Mouse (Mus musculus) lung, postnatal 14 days (tissue): ENCODE data around the gene Tex26.

Source experiments
- DNase-seq: peaks from one replicate; pipeline ENCODE4 v3.0.0; 2021

Tex26 gene

DNA sequence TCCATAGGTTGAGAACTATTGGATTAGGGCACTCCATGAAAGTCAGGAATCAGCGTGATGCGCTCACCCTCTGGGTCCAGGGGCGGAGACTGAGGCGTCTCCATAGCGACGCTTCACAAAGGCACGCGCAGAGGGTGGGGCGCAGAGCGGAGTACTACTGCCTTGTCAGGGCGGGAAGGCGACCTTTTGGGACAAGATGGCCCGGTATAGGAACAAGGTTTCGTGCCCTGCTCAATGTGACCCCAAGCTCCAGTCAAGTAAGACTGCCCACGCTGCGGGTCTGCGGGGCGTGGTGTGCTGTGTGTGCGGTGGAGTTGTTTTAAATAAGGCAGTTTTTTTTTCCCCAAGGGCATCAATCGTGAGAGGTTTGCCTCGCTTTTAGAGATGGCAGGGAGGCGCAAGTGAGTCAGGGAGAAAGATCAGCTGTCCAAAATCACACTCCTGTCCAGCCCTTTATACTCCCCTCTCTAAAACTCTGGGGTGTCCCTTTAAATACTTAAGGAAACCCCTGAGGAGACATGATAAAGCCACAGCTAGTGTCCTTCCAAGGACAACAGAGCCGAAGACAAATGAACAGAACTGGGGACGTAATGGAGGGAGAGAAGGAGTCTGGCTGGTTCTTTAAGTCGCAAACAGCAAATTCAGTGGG is at the start of gene Tex26:
TSS of gene Tex26 (plus strand) at position 130 of the 649 bp plus-strand sequence.
- peak; percentile 66 for DNase-seq

DNA sequence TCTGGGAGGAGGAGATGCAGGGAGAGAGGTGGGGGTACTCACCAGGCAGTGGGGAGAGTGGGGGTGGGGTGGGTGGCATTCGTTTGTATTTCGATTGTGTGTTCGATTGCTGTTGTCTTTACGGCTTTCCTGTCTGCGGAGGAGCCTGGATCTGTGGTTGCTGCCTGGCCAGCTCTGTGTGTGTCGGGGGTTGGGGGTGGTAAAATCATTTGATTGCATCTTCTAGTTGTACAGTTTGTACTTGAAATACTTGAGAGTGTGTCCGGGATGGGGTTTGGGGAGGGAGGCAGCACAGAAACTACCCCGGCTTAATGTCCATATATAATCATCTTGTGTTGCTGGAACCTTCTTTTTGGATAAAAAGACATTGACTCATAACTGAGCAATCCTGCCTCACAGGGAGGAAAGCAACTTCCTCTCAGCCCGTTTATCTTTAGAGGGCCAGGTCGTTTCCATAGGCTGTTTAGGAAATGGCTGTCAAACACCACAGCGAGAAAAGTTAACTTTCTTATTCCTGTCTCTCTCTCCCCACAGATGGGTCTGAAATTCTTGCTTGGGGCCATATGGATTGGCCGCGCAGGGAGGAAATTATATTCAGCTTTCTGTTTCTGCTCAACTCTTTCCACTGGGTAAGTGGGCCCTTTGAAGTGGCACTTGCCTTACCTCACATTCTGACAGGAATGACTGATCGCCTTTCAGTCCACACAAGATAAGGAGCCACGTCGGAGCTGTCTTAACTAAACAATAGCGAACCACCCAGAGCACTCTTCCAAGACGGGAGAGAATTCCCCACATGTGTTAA is 47.7 kb upstream of the Tex26 start:
- peak; percentile 32 for DNase-seq

DNA sequence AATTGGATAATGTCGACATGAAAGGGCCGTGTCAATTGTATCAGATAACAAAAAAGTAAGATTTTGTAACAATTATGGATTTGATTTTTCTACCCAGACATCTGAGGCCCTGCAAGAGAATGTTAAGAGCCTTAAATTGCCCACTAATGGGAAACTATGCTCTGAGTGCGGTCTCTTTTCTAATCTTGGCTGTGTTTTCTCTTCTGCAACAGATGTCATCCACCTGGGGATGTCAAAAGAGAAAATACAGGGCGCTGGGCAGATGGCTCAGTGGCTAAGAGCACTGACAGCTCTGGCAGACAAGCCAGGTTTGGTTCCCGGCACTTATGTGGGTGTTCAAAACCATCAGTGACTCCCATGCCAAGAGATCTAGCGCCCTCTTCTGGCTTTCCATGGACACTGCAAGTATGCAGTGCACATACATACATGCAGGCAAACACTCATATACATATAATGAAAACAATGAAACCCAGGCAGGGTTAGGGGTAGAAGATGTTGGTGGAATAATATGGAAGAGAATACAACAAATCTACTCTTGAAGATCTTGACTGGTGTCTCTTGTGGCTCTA is 47.0 kb upstream of the Tex26 start:
- DNase-seq: no peak

DNA sequence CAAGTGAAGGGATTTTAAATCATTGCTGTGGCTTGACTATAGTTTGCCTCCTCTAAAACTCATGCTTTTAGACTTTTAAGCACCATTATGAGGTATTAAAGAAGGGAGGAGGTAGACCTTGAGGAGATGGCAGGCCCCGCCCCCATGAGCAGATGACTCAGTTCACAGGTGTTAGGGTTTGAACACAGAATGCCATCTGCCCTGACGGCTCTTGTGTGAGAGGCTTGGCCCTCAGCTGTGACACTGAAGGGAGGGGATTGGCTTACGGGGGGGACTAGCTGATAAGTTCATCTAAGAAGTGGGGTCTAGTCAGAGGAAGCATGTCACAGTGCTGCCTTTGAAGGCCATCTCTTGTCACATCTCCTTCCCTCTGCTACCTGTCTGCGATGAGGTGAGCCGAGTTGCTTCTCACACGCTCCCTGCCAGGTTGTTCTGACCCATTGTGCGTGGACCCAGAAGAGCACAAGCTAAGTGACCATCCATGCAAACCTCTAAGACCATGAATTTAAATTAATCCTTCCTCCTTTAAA is 37.9 kb upstream of the Tex26 start:
- DNase-seq: no peak

DNA sequence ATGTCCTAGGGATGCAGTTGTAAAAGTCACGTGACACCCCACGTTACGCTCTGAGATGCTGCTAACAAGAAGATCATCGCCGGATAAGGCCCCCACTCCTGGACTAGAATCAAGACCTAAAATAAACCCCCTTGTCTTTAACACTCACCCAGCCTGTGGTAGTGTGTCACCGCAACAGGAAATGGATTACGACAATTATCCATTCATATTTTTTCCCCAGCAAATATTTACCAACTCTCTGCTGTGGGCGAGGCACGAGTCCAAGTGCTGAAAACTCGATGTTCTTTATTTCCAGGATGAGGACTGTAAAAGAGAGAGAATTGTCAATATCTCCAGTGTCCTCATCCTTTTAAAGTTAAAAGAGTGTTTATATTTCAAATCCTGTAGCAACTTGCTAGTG is 37.4 kb upstream of the Tex26 start:
- no peak for DNase-seq

DNA sequence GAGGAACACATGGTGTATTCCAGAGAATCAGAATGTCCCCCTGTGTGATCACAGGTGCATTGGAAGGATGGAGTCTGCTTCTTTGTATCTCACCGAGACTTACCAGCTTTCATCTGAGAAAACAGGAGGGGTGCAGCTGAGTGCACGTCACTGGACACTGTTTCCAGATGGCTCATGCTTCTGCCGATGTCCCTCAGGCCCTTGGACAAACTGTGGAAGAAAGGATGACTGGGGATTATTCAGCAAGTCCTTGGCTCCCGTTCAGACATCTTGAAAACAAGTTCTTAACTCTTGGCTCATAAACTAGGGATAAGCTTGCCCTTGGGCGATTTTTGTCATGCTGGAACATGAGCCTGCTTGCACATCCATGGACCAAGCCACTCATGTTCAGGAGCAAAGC is 36.1 kb upstream of the Tex26 start:
- DNase-seq: peak; percentile 39

DNA sequence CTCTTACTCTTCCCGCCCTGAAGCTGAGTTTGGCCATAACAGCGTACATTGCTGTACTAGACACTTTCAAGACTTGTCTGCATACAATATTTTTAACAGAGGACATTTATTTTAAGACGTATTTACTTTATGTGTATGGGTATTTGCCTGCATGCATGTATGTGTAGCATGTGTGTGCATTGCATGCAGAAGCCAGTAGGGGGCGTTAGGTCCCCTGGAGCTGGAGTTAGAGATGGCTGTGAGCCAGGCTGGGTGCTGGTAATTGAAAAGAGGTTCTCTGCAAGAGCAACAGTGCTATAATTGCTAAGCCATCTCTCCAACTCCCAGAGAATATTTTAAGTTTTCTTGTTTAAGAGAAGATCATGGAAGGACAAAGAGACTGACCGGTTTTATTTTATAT is 34.8 kb upstream of the Tex26 start:
- no peak for DNase-seq

DNA sequence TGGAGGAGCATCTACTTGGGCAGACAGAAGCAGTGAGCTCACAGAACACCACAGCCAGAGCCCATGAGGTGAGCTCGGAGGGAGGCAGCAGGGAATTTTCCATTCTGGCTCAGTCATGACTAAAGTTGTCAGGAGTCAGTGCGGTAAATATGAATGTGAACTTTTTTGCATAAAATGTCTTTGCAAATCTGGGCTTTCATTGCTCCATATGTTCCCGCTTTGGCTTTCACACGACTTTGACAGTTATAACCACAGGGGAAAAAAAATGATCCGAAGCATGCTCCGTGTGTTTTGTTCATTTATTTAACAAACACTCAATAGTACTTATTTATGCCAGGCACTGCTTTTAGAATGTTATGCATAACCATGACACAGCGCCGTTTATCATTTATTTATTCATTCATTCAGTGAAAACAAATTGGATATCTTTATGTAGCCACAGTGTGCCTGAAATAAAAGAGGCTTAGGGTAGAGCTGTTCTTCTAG is 32.6 kb upstream of the Tex26 start:
- DNase-seq: no peak

DNA sequence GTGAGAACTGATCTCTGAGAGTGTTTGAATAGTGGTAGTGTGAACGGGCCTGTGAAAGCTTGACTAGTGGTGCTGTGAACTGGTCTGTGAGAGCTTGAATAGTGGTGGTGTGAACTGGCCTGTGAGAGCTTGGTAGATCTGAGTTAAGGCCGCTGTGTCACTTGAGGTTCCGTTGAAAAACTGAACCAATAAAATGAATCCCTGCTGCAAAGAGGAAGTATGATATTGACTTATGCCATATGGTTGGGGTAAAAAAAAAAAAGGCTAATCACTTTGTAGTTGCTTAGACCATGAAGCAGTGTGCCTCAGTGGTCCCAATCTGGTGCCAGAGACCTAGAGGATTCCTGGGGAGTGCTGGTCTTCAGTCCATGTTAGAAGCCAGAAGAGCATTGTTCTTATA is 30.0 kb upstream of the Tex26 start:
- DNase-seq: no peak

DNA sequence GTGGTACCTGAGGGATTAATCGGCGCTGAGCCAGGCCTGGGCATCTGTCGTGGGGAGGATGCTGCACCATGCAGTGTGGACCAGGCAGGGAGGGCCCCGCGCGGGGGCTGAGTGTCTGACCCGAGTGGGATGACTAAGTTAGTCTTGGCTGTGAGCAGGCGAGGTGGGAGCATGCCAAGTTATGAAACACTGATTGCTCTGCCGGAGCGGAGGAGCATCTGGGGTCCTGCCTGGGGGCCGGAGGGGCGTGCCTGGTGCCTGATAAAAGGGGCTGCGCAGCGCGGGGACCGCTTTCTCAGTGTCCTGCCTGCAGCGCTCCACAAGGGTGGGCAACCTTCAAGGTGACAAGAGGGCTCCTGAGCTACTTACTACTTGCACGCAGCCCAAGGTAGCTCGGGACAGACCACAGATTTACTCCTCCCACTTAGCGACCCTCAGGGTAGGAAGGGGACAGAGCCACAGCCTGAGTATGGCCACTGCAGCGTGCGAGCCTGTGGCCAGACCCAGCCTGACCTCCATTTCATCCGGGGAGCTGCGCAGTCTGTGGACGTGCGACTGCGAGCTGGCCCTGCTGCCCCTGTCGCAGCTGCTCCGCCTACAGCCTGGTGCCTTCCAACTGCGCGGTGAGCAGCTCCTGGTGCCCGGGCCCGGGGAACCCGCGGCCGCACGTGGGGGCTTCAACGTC is 27.8 kb upstream of the Tex26 start, which contains the start of gene Medag:
TSS of gene Medag (plus strand) at position 241 of the 685 bp plus-strand sequence.
- DNase-seq: peak; percentile 71

DNA sequence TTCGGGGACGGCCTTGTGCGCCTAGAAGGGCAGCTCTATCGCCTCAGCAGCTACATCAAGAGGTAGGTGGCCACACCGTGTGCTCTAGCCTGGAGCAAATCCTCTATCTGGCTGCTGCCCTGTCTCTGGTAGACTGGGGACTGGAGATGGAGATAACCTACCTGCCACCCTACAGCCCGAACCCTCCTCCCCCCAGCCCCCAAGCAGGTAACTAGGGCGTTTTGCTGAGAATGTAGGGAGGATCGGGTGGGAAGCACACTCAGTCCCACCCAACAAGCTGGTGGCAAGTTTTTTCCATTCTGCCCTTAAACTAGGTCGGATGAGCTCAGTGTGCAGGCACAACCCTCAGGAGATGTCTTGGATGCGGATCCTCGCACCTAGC is 27.3 kb upstream of the Tex26 start:
- no peak for DNase-seq

DNA sequence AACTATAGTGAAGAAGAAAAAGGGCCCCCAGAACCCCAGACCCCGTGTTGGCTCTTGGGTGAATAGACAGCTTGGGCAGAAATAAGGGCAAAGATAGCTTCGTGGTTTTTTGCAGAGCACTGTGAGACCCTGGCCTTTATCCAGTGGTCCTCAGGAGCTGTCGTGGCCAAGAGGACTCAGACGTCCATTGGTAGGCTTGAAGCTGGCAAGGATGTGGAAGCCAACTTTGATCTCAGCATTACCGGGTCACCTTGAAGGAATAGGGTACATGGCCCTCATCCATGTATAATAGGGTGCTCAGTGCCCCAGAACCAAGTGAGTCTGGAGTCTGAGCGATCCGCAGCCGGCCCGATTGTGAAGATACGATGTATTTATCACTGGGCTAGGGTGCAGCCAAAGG is 26.8 kb upstream of the Tex26 start:
- DNase-seq: no peak

DNA sequence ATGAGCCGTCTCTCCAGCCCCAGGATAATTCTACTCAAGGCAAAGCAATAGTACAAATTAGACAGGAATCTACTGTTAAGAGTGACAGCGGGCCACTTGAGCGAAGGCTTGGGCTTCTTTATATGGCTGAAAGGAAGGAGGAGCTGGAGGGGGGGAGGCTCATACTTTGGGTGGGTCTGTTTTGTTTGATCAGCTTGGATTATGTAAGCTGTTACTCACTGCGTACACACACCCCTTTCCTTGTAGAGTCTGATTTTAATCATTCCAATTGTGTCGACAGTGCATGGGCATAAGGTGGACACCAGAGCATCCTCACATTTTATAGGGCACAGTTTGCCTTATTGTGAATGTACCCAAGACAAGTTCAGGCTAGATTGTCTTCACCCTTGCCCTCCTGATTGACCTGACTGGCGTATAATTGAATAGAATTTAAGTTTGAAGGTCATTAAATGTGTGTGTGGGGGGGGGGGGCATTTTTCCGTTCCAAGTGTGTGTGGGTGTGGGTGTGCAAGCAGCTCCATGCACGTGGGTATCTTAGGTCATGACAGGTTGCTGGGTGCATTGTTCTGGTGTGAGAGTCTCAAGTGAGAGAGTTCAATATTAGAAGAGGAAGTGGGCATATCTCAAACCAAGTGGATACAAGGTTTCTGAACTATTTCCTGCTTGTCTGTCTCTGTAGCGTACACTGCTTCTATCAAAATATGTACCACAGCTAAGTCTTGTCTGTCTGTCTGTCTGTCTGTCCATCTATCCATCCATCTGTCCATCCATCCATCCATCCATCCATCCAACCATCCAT is 24.9 kb upstream of the Tex26 start:
- DNase-seq: no peak

DNA sequence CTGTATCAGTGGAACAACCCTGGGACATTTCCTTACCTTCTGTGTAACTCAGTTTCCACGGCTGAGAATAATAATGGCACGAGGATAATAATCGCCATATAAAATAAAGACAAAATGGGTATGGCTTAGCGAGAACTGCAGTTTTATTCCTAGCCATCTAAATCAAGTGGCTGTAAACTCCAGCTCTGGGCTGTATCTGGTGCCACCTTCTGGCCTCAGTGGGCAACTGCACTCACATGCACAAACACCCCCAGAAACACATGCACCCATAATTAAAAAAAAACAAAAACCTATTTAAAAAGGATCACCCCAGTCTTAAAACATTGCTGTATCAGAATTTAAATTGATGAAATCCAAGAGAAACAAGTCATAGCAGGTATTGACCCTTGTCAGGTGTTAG is 22.1 kb upstream of the Tex26 start:
- no peak for DNase-seq

DNA sequence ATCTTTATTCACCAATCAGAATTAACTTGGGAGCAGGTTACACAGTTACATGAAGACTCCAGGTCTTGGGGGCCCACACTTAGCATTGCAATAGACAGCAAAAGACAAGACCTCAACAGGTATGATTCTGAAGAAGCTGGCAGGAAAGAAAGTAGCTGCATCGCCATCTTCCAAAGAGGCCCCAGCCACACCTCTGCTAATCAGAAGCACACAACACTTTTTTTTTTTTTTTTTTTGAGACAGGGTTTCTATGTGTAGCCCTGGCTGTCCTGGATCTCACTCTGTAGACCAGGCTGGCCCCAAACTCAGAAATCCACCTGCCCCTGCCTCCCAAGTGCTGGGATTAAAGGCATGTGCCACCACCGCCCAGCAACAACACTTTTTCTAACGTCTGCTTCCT is 12.9 kb upstream of the Tex26 start:
- DNase-seq: no peak

DNA sequence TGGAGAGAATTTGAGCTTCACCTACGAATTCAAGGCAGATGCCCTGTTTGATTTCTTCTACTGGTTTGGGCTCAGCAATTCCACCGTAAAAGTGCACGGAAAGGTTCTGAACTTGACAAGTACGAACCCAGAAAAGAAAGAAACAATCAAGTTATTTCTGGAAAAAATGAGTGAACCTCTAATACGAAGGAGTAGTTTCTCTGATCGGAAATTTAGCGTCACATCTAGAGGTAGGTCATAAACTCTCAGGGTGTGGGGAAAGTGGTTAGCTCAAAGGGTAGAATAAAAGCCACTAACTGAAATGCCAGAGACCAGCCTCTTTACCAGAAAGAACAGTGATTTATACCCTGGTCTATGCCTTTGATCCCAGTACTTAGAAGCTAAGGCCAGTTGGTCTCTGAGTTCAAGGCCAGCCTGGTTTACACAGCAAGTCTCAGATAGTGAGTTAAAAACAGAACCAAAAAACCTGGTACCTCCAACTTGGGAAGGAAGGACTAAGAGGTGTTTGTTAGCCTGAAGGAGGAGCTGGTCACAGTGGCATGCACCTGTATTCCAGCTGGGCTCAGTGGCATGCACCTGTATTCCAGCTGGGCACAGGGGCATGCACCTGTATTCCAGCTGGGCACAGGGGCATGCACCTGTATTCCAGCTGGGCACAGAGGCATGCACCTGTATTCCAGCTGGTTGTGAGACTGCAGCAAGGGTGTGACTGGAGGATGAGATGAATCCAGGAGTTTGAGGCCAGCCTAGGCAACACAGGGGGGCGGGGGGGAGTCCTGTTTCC is 12.0 kb upstream of the Tex26 start:
- no peak for DNase-seq

DNA sequence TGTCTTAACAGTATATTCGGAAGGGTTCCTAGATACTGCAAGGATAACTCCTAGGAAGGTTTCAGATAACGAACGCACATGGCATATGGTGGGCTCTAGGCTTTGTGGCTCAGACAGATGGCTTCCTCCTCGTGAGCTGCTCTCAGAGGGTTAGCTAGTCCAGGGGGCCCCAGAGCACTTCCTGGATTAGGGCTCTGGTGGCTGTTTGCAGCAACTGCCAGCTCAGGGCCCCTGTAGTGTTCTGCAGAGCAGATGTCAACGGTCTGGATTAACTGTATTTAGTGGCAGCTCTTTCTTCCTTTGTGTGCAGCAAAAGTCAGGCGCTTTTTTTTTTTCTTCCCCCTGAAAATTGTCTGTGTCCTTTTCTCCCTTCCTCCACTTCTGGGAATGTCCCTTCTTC is 11.1 kb upstream of the Tex26 start:
- no peak for DNase-seq

DNA sequence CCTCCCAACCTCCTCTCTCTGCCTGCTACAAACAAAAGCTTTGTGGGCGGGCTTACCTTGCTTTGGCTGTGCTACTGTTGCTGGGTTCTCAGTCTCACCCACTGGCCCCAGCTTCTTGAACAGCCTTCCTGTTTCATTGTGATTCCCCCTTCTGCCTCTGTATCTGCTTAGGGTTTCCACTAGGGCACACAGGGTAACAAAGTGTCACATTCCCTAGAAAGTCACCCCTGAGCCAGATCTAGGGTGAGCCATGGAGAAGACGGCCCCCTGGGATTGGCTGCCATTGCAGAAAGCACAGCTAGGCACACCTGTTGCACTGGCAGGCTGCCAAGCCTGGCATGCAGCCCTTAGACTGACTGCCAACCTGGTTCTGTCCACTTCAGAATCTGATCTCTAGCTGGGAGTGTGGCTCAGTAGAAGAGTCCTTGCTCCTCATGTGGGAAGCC is 10.6 kb upstream of the Tex26 start:
- peak; percentile 81 for DNase-seq

DNA sequence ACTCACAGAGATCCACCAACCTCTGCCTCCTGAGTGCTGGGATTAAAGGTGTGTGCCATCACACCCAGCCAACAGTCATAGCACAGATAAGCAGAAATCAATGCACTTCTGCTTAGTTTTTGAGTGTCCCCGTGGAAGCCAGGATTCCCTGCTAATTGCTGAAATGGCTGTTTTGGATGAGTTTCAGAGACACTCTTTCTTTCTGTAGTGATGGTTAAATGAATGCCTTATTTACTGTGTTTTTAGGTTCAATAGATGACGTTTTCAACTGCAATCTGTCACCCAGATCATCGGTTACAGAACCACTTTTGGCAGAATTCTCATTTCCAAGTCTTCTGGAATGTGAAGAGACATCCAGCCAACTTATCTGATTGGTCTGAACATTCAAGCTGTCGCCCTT is 9.9 kb upstream of the Tex26 start:
- no peak for DNase-seq

DNA sequence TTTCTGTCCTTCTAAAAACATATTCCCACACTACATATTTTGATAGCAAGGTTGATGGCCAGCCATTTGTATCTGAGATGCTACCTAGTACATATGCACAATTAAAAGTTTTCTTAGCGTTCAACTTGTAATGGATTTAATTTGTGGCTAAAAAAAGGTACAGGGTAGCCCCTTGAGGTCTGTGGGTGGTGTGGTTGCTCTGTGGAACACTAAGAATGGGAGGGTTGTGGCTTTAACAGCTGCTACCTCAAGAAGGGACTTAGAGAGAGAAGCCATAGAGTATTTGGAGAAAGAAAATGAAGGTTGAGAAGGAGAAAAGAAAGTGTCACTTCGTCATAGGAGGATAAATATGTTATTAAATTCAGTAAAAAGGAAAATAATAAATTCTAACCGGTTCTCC is 8.5 kb upstream of the Tex26 start:
- no peak for DNase-seq

DNA sequence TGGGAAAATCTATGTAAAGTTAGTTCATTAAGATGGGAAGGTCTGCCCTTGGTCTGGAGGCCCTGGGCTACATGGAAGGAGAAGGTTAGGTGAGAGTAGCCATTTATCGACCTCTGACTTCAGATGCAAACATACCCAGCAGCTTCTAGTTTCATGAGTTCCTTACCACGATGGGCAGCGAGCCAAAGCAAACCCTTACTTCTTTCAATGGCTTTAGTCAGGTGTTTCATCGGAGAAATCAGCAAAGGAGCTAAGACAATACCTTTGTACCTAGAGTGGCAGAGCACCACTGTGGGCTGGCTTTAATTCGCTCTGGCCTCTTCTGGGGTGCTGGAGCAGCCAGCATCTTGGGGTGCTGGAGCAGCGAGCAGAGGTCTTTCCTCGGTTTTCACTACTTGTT is 5.8 kb upstream of the Tex26 start:
- peak; percentile 67 for DNase-seq
